Mouse (Mus musculus): Measurements from ENCODE around the gene Rad51. TPM values are rescaled to one million over a fixed set of nuclear protein-coding genes. Genes with fewer than 3 reads are reported as not detected.

Rad51 gene
- 16.8 and 29.0 TPM in 2 replicates for total RNA-seq (2017)

- peak; percentile 97 to 98 for ATAC-seq (replicated peaks in 1 of 2; ENCODE audit: insufficient read depth in 1 of 2, low FRiP score in 2 of 2, low TSS enrichment in 1 of 2, low read depth in 1 of 2, poor library complexity in 2 of 2, severe bottlenecking in 2 of 2)
These were observed at the start of gene Rad51 for GRCm38 (mm10) chr2:119112438-119113112. Gene Rad51, plus strand, starts transcription at chr2:119112793.

GRCm38 (mm10) chr2:119072397-119072796 lies 40.2 kb upstream of the Rad51 start:
- no peak for ATAC-seq (replicated peaks in 1 of 2; ENCODE audit: insufficient read depth in 1 of 2, low FRiP score in 2 of 2, low TSS enrichment in 1 of 2, low read depth in 1 of 2, poor library complexity in 2 of 2, severe bottlenecking in 2 of 2)

- no peak for ATAC-seq (replicated peaks in 1 of 2; ENCODE audit: insufficient read depth in 1 of 2, low FRiP score in 2 of 2, low TSS enrichment in 1 of 2, low read depth in 1 of 2, poor library complexity in 2 of 2, severe bottlenecking in 2 of 2)
These were observed 26.4 kb upstream of the Rad51 start for GRCm38 (mm10) chr2:119086156-119086555.

- ATAC-seq (replicated peaks in 1 of 2; ENCODE audit: insufficient read depth in 1 of 2, low FRiP score in 2 of 2, low TSS enrichment in 1 of 2, low read depth in 1 of 2, poor library complexity in 2 of 2, severe bottlenecking in 2 of 2), result no peak
These were observed 11.0 kb upstream of the Rad51 start for GRCm38 (mm10) chr2:119101552-119101951.

- ATAC-seq (replicated peaks in 1 of 2; ENCODE audit: insufficient read depth in 1 of 2, low FRiP score in 2 of 2, low TSS enrichment in 1 of 2, low read depth in 1 of 2, poor library complexity in 2 of 2, severe bottlenecking in 2 of 2), result no peak
These were observed 6.0 kb upstream of the Rad51 start for GRCm38 (mm10) chr2:119106583-119106982.

- no peak for ATAC-seq (replicated peaks in 1 of 2; ENCODE audit: insufficient read depth in 1 of 2, low FRiP score in 2 of 2, low TSS enrichment in 1 of 2, low read depth in 1 of 2, poor library complexity in 2 of 2, severe bottlenecking in 2 of 2)
These were observed 4.0 kb upstream of the Rad51 start for GRCm38 (mm10) chr2:119108554-119108953.

- ATAC-seq (replicated peaks in 1 of 2; ENCODE audit: insufficient read depth in 1 of 2, low FRiP score in 2 of 2, low TSS enrichment in 1 of 2, low read depth in 1 of 2, poor library complexity in 2 of 2, severe bottlenecking in 2 of 2), result no peak
These were observed 1.5 kb upstream of the Rad51 start for GRCm38 (mm10) chr2:119111060-119111459.

GRCm38 (mm10) chr2:119113121-119113925 lies 730 bp downstream of the Rad51 start:
- ATAC-seq (replicated peaks in 1 of 2; ENCODE audit: insufficient read depth in 1 of 2, low FRiP score in 2 of 2, low TSS enrichment in 1 of 2, low read depth in 1 of 2, poor library complexity in 2 of 2, severe bottlenecking in 2 of 2), result no peak

- no peak; a peak in 1 of 4 replicates for ATAC-seq (replicated peaks in 1 of 2; ENCODE audit: insufficient read depth in 1 of 2, low FRiP score in 2 of 2, low TSS enrichment in 1 of 2, low read depth in 1 of 2, poor library complexity in 2 of 2, severe bottlenecking in 2 of 2)
These were observed 23.8 kb downstream of the Rad51 start for GRCm38 (mm10) chr2:119136346-119136898.

GRCm38 (mm10) chr2:119145199-119145598 lies 32.6 kb downstream of the Rad51 start:
- ATAC-seq (replicated peaks in 1 of 2; ENCODE audit: insufficient read depth in 1 of 2, low FRiP score in 2 of 2, low TSS enrichment in 1 of 2, low read depth in 1 of 2, poor library complexity in 2 of 2, severe bottlenecking in 2 of 2), result no peak

- ATAC-seq (replicated peaks in 1 of 2; ENCODE audit: insufficient read depth in 1 of 2, low FRiP score in 2 of 2, low TSS enrichment in 1 of 2, low read depth in 1 of 2, poor library complexity in 2 of 2, severe bottlenecking in 2 of 2), result no peak
These were observed 33.8 kb downstream of the Rad51 start for GRCm38 (mm10) chr2:119146435-119146834.

GRCm38 (mm10) chr2:119147160-119147678 lies 34.6 kb downstream of the Rad51 start:
- ATAC-seq (replicated peaks in 1 of 2; ENCODE audit: insufficient read depth in 1 of 2, low FRiP score in 2 of 2, low TSS enrichment in 1 of 2, low read depth in 1 of 2, poor library complexity in 2 of 2, severe bottlenecking in 2 of 2), result no peak

GRCm38 (mm10) chr2:119147775-119148174 lies 35.2 kb downstream of the Rad51 start:
- ATAC-seq (replicated peaks in 1 of 2; ENCODE audit: insufficient read depth in 1 of 2, low FRiP score in 2 of 2, low TSS enrichment in 1 of 2, low read depth in 1 of 2, poor library complexity in 2 of 2, severe bottlenecking in 2 of 2), result no peak

- no peak for ATAC-seq (replicated peaks in 1 of 2; ENCODE audit: insufficient read depth in 1 of 2, low FRiP score in 2 of 2, low TSS enrichment in 1 of 2, low read depth in 1 of 2, poor library complexity in 2 of 2, severe bottlenecking in 2 of 2)
These were observed 39.7 kb downstream of the Rad51 start for GRCm38 (mm10) chr2:119152255-119152654.

GRCm38 (mm10) chr2:119154683-119155082 lies 42.1 kb downstream of the Rad51 start:
- no peak for ATAC-seq (replicated peaks in 1 of 2; ENCODE audit: insufficient read depth in 1 of 2, low FRiP score in 2 of 2, low TSS enrichment in 1 of 2, low read depth in 1 of 2, poor library complexity in 2 of 2, severe bottlenecking in 2 of 2)

- ATAC-seq (replicated peaks in 1 of 2; ENCODE audit: insufficient read depth in 1 of 2, low FRiP score in 2 of 2, low TSS enrichment in 1 of 2, low read depth in 1 of 2, poor library complexity in 2 of 2, severe bottlenecking in 2 of 2), result peak in 1 of 2 experiments; percentile 25; a peak in 2 of 4 replicates
These were observed 42.8 kb downstream of the Rad51 start for GRCm38 (mm10) chr2:119155388-119155787.

GRCm38 (mm10) chr2:119156081-119156680 lies 43.6 kb downstream of the Rad51 start:
- 0 out of 4 replicates have a peak, but pooled peaks of 1 of the 2 experiments have one; percentile 16 for ATAC-seq (replicated peaks in 1 of 2; ENCODE audit: insufficient read depth in 1 of 2, low FRiP score in 2 of 2, low TSS enrichment in 1 of 2, low read depth in 1 of 2, poor library complexity in 2 of 2, severe bottlenecking in 2 of 2)
